Mouse (Mus musculus): ENCODE data around the gene Xrcc3.

GRCm38 (mm10) chr12:111755231-111755630 lies 58.4 kb downstream of the Xrcc3 start:
- TF ChIP-seq POLR2A (IDR thresholded peaks at IDR 0.05; ENCODE audit: low read depth, low read length) (no peak), CTCF (IDR thresholded peaks at IDR 0.05; ENCODE audit: extremely low read depth, insufficient read length, insufficient replicate concordance, low read depth, low read length) (no peak)

All from small intestine, adult 2 months (tissue).